Mouse (Mus musculus): Measurements from ENCODE around the gene Pnpla2.

The Pnpla2 gene

DNA sequence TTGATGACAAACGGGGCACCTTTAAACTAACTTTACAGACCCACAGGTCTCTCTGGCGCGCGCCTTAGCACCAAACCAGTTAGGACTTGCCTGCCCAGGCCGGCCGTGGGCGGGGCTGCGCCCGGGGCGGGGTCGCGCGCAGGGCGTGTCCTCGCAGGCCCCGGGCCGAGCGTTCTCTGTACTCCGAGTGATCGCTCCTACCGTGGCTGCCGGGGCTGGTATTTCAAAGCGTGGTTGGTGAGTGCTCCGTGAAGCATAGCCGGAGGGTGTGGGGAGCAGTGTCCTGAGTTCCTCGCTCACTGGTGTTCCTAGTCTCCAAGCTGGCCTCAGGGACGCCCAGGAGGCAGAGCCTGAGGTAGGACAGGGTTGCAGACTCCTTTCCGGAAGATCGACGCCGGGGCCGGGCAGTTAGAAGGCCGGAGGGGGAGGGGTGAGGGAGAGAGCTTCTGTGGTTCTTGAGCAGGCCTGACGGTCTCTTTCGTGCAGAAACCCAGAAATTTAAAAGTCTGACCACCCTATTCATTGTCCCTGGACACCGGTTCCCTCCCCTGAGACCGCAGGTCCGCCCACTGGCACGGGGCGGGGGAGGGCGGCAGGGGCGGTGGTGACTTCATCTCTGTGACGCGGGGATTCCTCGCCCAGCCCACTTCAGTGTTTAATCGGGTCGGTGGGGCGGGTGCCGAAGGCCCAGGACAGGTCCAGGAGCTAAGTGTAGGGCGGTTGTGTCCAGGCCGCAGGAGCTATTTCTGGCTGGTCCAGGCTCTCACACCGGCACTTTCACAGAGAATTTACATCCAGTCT lies 12.4 kb downstream of the Pnpla2 start, which contains the start of gene Cd151:
TSS of gene Cd151 (plus strand) at position 163 of the 801 bp plus-strand sequence.
- in situ Hi-C loops (cut with MseI, MboI): no loop called here

DNA sequence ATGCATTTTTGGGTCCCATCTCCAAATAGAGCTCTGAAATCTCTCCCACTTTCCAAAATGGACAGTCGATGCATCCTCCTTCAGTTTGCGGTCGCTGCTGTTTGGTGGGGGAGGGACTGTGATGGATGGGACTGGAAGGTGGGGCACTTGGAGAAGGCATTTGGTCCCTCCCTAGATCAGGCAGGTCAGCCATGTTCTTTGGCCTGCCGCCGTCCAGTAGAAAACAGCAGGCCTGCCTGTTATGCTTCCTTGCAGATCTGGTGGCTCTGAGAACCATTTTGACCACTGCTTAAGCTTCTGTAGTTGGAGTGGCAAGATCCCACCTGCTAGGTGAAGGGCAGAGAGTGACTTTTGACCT lies 13.1 kb downstream of the Pnpla2 start:
- in situ Hi-C loops (cut with MseI, MboI): no loop called here

- in situ Hi-C loops (cut with MseI, MboI): no loop called here
Measured at GRCm38 (mm10) chr7:141468522-141469211, 13.7 kb downstream of the Pnpla2 start.

DNA sequence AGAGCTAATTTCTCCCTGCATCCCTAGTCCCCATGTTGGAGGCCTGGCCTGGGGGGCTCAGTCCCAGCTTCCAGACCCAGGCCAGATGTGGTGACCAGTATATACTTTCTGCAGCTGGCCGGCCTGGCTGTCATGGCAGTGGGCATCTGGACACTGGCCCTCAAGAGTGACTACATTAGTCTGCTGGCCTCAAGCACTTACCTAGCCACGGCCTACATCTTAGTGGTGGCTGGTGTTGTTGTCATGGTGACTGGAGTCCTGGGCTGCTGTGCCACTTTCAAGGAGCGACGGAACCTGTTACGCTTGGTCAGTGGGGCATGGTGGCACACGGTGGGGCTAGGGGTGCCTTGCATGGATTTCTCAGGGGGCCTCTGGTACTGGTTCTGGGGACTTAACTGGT lies 14.4 kb downstream of the Pnpla2 start:
- in situ Hi-C loops (cut with MseI, MboI): no loop called here

DNA sequence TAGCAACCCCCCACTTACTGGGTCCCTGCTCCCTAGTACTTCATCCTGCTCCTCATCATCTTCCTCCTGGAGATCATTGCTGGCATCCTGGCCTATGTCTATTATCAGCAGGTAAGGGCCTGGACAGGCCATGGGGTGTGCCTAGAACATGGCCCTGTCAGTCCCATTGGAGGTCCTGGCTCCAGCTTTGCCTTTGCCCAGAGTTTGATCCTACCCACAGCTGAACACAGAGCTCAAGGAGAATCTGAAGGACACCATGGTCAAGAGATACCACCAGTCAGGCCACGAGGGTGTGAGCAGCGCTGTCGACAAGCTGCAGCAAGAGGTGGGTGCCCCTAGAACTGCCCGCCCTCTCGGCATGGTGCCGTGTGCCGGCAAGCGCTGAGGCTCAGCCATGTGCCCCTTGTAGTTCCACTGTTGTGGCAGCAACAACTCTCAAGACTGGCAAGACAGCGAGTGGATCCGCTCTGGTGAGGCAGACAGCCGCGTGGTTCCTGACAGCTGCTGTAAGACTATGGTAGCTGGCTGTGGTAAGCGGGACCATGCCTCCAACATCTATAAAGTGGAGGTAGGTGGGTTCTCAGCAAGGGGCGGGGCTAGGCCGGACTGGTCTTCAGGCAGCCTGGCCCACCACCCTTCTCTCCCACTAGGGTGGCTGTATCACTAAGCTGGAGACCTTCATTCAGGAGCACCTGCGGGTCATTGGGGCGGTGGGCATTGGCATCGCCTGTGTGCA lies 15.1 kb downstream of the Pnpla2 start:
- in situ Hi-C loops (cut with MseI, MboI): no loop called here

- in situ Hi-C loops (cut with MseI, MboI): no loop called here
Measured at GRCm38 (mm10) chr7:141470637-141470944, 15.6 kb downstream of the Pnpla2 start.

GRCm38 (mm10) chr7:141471236-141471635 lies 16.2 kb downstream of the Pnpla2 start:
- in situ Hi-C loops (cut with MseI, MboI): no loop called here

DNA sequence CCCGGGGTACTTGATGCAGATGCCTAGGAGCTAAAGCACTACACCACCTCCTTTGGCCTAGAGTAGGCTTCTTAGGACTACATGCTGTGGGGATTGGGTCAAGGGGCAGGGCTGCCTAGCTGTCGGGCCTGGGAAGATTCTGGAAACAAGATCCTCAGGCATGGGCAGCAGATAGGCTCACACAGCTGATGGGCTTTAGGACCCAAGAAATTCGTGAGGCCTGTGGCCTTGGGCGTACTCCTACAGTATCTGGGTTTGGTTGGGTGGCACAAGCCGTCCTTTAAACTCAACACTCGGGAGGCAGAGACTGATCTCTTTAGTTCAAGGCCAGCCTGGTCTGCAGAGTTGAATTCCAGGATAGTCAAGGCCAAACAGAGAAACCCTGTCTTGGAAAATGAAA lies 17.2 kb downstream of the Pnpla2 start:
- in situ Hi-C loops (cut with MseI, MboI): no loop called here

DNA sequence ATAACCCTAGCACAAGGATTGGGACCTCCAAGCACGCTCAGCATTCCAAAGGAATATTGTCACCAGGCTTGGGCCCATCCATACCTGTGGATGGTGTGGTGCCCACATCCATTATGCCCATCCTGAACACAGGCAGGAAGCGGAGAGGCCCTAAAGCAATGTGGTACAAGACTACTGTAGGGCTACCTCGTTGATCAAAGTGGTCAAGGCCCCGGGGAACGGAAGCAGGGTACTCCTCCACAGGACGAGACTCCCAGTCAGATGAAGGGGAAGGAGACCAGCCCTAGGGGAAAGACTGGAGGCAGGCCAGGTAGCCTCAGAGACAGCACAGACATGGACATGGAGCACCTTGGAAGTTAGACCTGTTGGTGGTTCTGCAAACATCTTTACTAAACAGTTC lies 17.8 kb downstream of the Pnpla2 start:
- in situ Hi-C loops (cut with MseI, MboI): no loop called here

- in situ Hi-C loops (cut with MseI, MboI): no loop called here
Measured at GRCm38 (mm10) chr7:141474160-141474559, 19.2 kb downstream of the Pnpla2 start.

GRCm38 (mm10) chr7:141475011-141475804 lies 20.2 kb downstream of the Pnpla2 start, which contains the start of the genes Polr2l and Tspan4:
Polr2l (minus strand) TSS chr7:141475132.
Tspan4 (plus strand) TSS chr7:141475240.
- in situ Hi-C loops (cut with MseI, MboI): no loop called here

GRCm38 (mm10) chr7:141475805-141476158 lies 20.8 kb downstream of the Pnpla2 start:
- in situ Hi-C loops (cut with MseI, MboI): no loop called here

- in situ Hi-C loops (cut with MseI, MboI): no loop called here
Measured at GRCm38 (mm10) chr7:141476226-141476980, 21.4 kb downstream of the Pnpla2 start.

- in situ Hi-C loops (cut with MseI, MboI): no loop called here
Measured at GRCm38 (mm10) chr7:141476981-141477370, 22.0 kb downstream of the Pnpla2 start.

DNA sequence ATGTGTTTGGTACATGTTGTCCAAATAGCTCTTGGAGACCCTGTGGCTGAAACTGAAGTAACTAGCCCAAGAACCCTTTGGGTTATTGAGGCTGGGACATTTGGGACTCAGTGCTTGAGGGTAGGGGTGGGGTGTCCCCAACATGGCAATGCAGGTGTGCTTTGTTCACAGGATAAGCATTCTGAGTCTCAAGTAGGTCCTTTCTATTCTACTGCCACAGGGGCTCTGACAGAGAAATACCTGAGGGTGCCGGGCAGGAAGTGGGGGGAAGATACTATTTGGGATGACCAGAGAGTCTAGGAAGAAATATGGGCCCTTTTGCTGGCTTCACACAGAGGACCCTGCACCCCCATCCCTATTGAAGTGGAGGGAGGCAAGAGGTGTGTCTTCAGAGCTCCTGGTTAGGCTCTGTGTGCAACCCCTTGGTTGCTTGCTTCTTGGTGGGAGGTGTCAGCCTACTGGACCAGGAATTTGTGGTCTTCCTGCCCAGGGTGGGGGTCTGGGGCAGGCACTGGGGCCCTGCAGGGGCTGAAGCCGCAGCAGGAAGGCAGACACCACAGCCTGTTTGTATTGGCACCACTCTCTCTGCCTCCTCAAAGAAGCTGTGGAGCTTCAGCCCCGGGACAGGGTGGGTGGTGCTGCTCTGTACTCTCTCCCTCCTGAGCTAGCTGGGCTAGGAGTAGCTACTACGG lies 22.7 kb downstream of the Pnpla2 start:
- in situ Hi-C loops (cut with MseI, MboI): no loop called here

- in situ Hi-C loops (cut with MseI, MboI): no loop called here
Measured at GRCm38 (mm10) chr7:141478270-141478748, 23.3 kb downstream of the Pnpla2 start.

- in situ Hi-C loops (cut with MseI, MboI): no loop called here
Measured at GRCm38 (mm10) chr7:141480842-141481497, 26.0 kb downstream of the Pnpla2 start.

GRCm38 (mm10) chr7:141481498-141482401 lies 26.8 kb downstream of the Pnpla2 start:
- in situ Hi-C loops (cut with MseI, MboI): no loop called here
